Mouse (Mus musculus): ENCODE measurements around the gene Golga5.
A peak's percentile ranks its signal among the peaks of the same experiment; 100 is the strongest.
"Not testable (repeated sequence)": the region's sequence is repeated elsewhere in the genome, so short reads cannot be mapped to it uniquely, and the experiment has no call there.

Gene Golga5

DNA sequence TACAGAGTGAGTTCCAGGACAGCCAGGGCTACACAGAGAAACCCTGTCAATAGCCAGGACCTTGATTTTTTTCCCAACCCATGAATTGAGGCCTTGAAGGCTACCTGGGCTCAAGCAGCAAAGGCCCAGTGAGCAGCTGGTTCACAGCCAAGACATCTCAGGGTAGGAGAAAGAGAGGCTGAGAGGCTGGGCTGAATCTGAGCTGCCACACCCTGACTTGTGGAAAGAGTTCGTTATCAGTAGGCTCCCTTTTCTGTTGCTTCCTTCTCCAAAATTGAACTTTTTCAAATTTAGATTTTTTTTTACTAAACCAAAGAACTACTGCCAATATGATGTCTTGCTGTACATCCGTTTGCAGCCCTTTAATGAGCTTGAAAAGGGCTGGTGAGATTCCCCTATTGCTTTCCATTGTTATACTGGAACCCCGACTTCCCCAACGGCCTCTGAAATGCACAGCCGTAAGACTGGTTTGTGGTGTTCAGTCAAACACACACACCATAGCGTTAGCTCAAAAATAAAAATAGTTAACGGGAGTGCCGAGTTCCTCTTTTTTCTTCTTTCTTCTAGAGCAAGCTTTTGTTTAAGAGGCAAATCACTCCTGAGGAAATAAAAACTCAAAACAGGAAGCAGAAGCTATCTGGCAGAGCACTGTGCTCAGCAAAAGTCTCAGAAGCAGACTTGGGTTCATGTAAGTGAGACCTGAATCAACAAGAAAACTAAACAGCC is 17.6 kb upstream of the Golga5 start:
- no peak for DNase-seq

DNA sequence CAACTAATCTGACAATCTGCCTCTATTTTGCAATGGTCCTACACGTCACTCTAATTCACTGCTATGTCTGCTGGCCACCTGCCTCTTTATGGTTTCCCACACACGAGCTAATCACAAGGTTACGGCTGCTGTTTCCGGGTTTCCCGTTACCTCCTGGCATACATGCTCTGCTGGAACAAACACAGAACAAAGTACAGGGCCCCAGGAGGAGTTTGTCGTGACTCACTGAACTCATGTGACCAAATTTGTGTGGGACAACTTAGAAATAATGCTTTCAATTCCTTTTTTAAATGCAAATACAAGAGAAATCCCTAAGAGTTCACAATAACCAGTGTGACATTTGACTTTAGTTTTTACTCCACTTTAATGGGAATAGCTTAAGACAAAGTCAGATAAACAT is 15.4 kb upstream of the Golga5 start:
- DNase-seq, result no peak

DNA sequence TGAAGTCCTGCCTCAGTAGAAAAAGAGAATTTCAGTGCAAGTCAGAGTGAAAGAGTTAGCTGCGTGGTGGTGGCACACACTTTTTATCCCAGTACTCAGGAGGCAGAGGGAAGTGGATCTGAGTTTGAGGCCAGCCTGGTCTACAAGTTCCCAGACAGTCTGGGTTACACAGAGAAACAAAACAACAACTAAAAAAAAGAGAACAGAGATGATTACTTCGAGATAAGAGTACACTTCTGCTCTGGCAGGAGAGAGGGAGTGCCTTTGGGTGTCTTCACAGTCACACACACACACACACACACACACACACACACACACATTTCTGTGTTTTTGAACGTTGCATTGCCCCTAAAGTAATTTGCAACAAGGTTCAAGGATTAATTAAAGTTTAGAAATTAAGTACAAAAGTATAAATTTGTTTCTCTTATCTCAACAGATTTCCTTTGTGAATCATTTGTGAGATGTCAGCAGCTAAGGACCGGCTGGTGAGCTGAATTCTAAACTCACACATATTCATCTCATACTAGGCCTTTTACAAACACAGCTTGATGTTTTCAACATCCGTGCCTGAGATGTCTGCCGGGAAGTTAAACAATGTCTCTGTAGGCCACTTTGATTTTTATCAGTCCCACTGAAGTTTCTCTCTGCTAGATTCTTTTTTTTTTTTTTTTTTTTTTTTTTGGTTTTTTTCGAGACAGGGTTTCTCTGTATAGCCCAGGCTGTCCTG is 12.3 kb upstream of the Golga5 start:
- DNase-seq, result no peak

DNA sequence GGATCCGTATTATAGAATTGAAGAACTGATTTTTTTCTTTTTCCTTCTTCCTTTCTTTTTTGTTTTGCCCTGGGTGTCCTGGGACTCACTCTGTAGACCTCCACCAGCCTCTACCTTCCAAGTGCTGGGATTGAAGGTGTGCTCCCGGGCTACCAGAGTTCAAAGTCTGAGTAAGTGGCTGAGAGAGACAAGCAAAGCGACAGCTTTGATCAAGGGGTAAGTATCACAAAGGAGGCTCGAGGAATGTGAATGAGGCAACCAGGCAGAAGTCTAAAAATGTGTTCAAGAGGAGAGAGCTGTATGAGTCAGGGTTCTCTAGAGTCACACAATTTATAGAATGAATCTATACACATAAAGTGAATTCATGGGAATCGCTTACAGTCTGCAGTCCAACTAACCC is 8.9 kb upstream of the Golga5 start:
- no peak for DNase-seq

DNA sequence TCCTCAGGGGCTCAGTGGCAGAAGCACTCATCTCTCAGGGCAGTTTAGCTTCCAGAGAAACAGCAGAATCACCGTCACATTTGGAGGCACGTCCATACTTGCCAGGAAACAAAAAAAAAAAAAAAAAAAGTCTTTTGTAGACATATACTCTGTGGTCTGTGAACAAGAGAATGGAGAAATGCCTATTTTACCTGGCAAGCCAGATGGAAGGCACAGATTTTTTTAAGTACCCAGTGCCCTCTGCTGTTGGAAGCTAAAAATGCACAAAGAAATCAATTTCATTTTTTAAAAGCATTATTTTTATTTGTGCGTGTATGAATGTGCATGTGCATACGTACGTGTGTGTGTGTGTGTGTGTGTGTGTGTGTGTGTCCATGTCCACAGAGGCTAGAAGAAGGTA is 7.8 kb upstream of the Golga5 start:
- DNase-seq, result peak; percentile 29

DNA sequence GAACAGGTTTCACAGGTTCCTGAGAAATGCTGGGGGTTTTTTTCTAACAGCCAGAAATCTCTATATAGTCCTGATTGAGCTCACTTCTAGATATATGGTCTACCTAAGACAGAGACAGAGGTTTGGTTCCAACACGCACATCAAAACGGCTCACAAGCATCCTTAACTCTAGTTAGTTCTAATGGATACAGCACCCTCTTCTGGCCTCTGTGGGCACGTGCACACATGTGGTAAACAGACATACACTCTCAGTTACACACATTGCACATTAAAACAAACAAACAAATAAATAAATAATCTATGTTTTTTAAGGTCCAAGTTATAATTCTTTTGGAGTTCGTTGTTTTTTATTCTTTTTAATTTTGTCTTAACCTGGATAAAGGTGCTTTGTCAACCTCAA is 4.3 kb upstream of the Golga5 start:
- DNase-seq, result peak; percentile 13

DNA sequence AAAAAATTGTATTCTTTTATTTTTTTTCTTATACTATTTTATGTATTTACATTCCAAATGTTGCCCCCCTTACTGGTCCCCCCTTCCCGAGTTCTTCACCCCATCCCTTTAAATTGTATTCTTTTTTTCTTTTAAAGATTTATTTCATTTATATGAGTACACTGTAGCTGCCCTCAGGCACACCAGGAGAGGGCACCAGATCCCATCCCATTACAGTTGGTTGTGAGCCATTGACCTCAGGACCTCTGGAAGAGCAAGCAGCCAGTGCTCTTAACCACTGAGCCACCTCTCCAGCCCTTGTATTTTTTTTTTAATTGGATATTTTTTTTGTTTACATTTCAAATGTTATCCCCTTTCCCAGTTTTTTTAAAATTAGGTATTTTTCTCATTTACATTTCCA is 799 bp upstream of the Golga5 start:
- DNase-seq, result peak; percentile 14

DNA sequence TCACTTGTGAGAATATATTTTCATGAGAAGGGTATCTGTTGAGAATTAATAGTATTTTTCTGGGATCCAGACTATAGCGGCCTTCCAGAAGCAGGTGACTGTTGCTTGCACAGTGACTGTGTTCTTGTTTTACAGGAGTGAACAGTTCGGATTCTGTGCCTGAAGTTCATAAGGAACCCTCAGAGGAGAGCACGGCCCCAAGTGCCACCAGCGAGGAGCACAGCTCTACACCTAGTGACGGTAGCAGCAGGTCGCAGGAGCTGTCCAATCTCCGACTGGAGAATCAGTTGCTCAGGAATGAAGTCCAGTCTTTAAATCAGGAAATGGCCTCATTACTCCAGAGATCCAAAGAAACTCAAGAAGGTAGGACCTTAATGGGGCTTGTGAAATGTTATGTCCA is 5.5 kb downstream of the Golga5 start:
- no peak for DNase-seq

DNA sequence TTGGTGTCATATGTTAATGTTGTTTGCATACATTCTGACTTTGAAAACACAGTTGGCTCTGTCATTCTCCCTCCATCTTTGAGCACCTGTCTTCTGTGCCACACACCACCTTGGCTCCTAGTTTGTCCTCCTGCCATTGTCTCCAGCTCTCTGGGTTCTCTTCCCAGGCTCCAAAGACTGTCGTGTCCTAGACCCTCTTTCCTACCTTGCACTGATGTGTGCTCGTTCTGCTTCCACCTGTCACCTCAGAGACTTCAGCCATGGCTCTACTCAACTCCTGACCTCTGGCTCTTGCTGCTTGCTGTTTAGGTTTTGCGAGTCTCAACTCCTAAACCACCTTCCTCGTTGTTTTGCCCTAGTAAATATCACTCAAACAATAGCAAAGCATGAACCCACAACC is 11.5 kb downstream of the Golga5 start:
- no peak for DNase-seq

DNA sequence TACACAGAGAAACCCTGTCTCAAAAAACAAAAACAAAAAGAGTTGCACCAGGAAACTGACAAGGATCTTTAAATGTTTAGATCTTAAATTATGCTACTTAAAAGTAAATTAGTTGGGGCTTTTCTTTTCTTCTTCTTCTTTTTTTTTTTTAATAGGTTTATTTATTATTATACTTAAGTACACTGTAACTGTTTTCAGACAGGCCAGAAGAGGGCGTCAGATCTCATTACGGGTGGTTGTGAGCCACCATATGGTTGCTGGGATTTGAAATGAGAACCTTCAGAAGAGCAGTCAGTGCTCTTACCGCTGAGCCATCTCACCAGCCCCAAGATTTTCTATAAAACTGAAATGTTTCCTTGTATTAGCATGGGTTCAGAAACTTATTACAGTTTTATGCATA is 16.0 kb downstream of the Golga5 start:
- no peak for DNase-seq

DNA sequence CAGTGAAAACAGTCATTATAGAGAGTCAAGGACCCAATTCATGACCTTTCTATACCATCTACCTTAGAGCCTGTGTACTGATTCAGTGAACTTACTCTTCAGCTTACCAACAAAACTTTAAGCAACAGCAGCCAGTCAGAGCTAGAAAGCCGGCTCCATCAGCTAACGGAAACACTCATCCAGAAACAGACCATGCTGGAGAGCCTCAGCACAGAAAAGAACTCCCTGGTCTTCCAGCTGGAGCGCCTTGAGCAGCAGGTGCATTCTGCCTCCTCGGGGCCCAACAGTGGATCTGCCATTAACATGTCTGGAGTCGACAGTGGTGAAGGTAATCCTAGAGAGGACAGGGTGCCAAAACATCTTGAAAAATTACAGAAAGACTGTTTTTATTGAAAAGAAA is 23.0 kb downstream of the Golga5 start:
- no peak for DNase-seq

DNA sequence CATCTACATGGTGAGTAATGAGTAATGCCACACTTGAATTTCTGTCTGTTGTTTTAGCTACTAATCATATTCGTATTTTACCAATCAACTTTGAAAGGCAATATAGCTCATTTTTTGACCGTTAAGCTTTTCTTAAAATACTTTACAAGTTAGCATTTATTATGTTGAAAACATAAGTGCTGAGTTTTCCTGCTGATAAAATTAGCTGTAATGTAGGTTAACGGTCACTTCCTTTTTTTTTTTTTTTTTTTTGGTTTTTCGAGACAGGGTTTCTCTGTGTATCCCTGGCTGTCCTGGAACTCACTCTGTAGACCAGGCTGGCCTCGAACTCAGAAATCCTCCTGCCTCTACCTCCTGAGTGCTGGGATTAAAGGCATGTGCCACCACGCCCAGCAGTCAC is 26.8 kb downstream of the Golga5 start:
- DNase-seq, result not testable (repeated sequence)

DNA sequence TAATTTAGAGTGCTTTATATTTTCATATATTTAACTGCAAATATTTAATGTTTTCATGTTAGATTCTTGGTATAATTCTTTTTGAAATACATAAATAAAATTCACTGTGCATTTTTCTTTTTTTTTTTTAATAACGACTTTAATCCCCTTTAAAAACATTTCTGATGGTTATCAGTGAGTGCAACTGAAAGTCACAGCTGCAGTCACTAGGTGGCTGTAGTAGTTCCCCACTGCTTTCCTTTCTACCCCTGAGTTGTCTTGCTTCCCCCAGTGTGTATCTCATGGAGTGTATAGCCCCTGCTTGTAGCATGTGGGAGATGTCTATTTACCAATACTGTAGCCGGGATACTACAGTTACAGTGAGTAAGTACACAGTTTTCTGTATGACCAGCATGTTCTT is 29.0 kb downstream of the Golga5 start:
- DNase-seq, result no peak

DNA sequence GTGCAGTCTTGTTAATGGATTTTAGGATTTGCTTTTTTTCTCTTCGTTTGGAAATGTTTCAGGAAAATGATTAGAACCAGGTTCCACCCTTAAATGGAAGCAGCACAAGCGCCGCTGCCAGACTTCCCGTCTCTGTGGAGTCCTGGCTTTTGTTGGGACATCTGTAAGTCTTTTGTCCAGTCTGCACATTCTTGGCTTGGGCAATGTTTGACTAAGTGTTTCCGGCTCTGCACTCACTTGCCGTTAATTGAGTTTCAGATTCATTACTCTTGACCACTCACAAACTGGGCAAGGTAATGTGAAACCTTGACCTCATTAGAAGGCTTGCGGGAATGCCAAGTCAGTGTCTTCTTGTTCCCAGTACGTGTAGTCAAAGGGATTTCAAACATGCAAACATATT is 29.8 kb downstream of the Golga5 start:
- DNase-seq, result peak; percentile 61

DNA sequence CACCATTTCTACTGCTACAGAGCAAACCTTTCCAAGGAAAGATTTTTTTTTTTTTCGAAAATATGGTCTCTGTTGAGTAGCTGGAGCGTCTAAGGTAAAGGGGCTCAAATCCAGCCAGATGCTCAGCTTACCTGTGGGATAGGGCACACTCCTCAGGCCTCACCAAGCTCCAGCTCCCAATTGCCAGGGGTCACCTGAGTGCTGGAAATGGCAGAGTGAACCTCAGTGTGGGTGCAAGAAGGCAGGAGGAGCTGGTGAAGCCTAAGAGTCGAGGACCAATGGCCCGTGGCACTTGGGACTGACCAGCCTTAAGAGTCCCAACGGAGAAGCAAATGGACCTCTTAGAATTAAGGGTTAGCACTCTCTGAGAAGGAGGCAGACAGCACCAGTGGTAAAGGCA is 30.3 kb downstream of the Golga5 start:
- no peak for DNase-seq

DNA sequence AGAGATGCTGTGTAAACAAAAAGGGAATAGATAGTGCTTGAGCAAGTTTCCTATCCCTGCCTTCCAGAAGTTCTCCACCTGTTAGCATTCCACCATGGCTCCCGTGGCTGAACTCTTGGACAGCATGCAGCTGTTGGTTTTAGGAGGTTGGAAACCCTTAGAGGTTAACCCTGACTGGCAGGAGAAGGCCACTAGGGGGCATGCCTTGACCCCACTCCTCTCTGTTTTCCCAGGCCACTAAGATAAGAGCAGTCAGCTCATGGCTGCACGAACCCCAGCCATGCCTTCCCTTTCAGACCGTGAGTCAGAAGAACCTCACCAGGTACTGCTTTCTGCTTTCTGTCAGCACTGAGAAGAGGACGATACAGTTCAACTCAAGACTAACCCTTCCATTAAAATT is 30.8 kb downstream of the Golga5 start:
- DNase-seq, result no peak

DNA sequence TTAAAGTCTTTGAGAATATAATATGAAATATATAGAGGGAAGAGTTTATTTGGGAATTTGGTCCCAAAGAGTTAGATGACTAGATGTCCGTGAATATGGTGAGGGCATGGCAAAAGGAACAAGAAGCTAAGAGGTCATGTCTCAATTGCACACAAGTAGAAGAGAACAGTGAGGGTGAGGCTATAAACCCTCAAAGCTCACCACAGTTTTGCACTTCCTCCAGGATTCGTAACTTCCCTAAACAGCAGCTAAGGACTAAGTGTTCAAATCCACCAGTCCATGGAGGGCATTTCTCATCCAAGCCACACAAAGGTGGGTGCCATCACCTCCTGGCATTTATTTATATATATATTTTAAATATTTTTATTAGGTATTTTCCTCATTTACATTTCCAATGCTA is 32.1 kb downstream of the Golga5 start:
- DNase-seq, result no peak

DNA sequence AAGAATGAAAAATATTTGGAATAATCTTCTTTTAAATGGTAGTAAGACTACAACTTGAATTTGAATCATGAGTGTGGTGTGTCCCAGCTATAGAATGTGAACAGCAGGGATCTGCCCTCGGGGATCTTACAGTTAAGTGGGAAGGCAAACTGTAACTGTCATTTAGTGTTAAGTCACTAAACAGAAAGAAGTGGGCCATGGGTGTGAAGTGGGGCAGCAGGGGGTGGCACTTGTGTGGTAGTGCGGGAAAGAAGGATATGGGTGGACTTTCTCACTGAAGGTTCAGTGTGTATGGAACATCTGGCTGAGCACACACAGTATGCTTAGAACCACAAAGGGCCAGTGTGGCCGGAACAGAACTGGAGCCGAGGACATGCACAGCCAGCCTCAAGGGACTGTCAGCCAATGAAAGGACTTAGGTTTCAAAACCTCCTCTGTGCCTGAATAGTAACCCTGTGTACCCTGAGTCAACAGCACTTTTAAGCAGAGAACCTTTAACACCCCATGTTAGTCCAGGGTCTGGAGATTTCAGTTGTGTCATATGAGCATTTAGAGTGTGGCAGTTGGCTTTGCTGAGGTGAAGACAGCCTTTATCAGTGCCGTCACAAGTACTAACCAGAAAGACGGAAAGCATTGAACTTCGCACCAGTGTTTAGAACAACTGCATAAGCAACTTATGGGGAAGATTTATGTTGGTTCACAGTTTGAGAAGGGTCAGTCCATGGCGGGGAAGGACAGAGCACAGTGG is 33.1 kb downstream of the Golga5 start:
- no peak for DNase-seq

DNA sequence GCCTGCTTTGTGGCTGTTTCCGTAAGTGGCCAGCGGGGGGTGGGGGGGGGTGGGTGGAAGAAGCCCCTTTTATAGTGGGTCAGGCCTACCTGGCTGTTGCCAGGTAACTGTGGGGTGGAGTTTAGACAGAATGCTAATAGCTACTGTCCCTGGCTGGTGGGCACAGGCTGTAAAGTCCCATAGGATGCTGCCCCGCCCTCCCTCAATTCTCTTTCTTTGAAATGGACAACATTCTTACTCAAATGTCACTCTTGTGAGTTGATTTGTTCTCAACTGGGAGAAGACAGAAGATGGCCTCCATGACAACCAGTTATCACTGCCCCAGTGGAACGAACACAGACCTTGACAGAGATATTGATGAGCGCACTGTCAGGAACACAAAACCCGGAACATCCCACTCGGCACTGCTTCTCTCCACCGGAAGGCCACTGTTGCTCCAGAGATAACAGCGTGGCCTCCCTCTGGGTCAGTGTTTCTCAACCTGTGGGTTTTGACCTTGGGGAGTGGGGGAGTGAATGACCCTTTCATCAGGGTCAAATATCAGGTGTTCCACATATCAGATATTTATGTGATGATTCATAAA is 36.3 kb downstream of the Golga5 start:
- DNase-seq, result no peak

DNA sequence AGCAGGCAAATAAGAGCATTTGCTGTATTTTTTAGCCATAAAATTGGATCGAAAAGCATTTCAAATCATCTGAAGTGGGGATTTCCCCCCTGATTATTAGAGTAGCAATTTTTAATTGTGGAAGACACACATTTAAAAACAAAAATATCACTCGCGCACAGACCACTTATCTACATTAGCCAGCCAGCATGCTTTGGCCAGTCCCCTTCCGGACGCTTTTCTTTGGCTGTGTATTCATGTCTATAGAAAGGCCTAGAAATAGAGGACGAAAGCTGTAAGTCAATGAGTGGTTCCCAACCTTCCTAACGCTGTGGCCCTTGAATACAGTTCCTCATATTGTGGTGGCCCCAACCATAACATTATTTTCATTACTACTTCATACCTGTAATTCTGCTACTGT is 37.0 kb downstream of the Golga5 start:
- no peak for DNase-seq

DNA sequence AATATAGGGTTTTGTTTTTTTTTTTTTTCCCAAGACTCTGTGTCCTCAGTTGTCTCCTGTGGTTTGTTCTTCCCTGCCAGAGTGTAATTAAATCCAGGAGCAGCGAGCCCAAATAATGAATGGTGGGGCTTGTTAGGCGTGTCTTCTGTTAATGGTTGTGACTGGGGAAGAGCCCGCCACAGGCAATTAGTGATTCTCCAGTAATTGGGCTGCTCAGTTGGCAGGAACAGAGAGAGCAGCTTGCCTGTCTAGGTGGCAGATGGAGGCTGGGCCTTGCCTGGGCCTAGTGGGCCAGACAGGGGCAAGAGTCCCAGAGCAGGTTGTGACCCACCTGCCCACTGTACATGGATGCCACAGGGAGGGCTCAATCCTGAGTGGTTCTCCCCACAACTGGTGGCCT is 42.4 kb downstream of the Golga5 start:
- DNase-seq, result no peak

DNA sequence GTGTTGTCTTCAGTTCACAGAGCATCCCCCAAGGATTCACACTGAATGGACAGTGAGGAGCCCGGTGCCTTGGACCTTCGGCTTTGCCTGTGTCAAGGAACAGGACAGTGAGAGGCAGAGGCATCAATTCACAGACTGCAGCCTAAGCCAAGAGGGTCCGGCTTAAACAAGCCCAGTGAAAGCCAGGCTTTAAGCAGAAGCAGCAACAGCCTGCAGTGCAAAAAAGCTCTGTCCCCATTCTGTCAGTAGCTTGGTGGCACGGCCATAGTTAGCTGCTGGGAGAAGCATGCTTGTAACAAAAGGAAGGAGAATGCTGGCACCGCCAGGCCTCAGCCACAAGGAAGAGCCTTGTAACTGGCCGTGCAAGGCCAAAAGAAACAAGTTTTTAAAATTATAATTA is 45.2 kb downstream of the Golga5 start:
- DNase-seq, result no peak

DNA sequence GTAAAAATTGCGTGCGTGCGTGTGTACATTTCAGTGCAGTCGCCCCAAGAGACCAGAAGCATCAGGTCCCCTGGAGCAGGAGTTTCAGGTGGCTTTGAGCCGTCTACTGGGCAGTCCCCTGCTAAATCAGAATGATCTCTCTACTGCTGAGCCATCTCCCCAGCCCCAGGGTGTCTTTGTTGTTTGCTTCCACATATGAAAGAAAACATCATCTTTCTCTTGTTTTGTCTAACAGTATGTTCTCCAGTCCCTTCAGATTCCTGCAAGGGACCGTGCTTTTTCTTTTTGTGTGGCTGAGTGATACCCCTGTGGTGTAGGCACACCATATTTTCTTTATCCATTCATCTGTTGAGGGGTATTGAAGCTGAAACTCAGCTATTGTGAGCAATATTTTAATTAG is 45.8 kb downstream of the Golga5 start:
- no peak for DNase-seq

DNA sequence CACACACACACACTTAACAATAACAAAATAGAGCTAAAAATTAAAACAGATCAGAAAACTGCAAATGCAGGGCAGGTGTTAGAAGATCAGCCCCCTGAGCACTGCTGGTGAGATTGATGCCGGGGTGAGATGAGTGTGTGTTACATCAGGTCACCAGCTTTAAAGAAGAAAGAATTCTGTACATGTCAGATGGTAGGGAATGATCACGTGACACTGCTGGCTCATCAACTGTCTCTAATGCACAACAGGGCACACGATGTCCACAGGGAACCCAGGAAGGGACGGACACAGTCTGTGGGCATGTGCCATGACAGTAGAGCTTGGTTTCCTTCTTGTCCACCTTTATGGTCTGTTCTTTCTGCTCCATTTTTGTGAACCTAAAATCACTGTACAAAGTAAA is 47.2 kb downstream of the Golga5 start:
- DNase-seq, result no peak
